Mouse (Mus musculus): ENCODE results near the gene Cdk18. TPM values are rescaled to one million over a fixed set of nuclear protein-coding genes. Genes with fewer than 3 reads are reported as not detected.

Cdk18 gene
- total and polyA plus RNA-seq, 3 experiments, result 0.02 to 0.33 TPM; not detected in 1

- DNase-seq (ENCODE audit: low spot score) (no peak), ATAC-seq (ENCODE audit: extremely low read depth, insufficient number of reproducible peaks, low FRiP score, poor library complexity, severe bottlenecking) (no peak)
- H3K4me1 ChIP-seq (ENCODE audit: insufficient read depth, low read depth, low read length), result no peaks in the 10 kb centered on the region
- no peak within 1 kb of the TSS for H3K4me3 ChIP-seq (ENCODE audit: low read depth, low read length)
- H3K36me3 ChIP-seq (replicated peaks), result no peaks in the 10 kb centered on the region
- peaks cover 40% of the 10 kb centered on the region for H3K27me3 ChIP-seq (ENCODE audit: insufficient read depth, low read length)
- TF ChIP-seq POLR2AphosphoS5 (IDR thresholded peaks at IDR 0.05; ENCODE audit: insufficient replicate concordance, low read depth, low read length) (no peak), TAL1 (conservative IDR thresholded peaks at IDR 0.05; ENCODE audit: low read depth, low read length) (no peak), GATA2 (IDR thresholded peaks at IDR 0.05; ENCODE audit: borderline replicate concordance, low read depth, low read length) (no peak)
- no peaks in the 10 kb centered on the region for H3K9me3 ChIP-seq (replicated peaks)
Observed at GRCm38 (mm10) chr1:132067261-132068255, 71.9 kb downstream of the Cdk18 start, which contains the start of gene Mfsd4a. Mfsd4a (minus strand) TSS chr1:132068062.

GRCm38 (mm10) chr1:132065475-132066172 is 73.9 kb downstream of the Cdk18 start:
- DNase-seq (ENCODE audit: low spot score), result no peak
- ATAC-seq (ENCODE audit: extremely low read depth, insufficient number of reproducible peaks, low FRiP score, poor library complexity, severe bottlenecking), result no peak
- TF ChIP-seq TAL1 (conservative IDR thresholded peaks at IDR 0.05; ENCODE audit: low read depth, low read length) (no peak), GATA1 (IDR thresholded peaks at IDR 0.05; ENCODE audit: borderline replicate concordance, low read length) (no peak), CTCF (IDR thresholded peaks at IDR 0.05; ENCODE audit: low read depth, low read length) (no peak), POLR2AphosphoS5 (IDR thresholded peaks at IDR 0.05; ENCODE audit: insufficient replicate concordance, low read depth, low read length) (no peak), GATA2 (IDR thresholded peaks at IDR 0.05; ENCODE audit: borderline replicate concordance, low read depth, low read length) (no peak)
- no peaks in the 10 kb centered on the region for H3K4me1 ChIP-seq (ENCODE audit: insufficient read depth, low read depth, low read length)
- H3K36me3 ChIP-seq (replicated peaks), result no peaks in the 10 kb centered on the region
- no peaks in the 10 kb centered on the region for H3K9me3 ChIP-seq (replicated peaks)
- H3K27me3 ChIP-seq (ENCODE audit: insufficient read depth, low read length), result peaks cover 60% of the 10 kb centered on the region
- H3K4me3 ChIP-seq (ENCODE audit: low read depth, low read length), result no peak overlapping the region

GRCm38 (mm10) chr1:132065001-132065400 is 74.5 kb downstream of the Cdk18 start:
- Histone ChIP-seq H3K27me3 (ENCODE audit: insufficient read depth, low read length) (peaks cover 66% of the 10 kb centered on the region), H3K36me3 (replicated peaks) (no peaks in the 10 kb centered on the region), H3K4me3 (ENCODE audit: low read depth, low read length) (no peak overlapping the region), H3K4me1 (ENCODE audit: insufficient read depth, low read depth, low read length) (no peaks in the 10 kb centered on the region), H3K9me3 (replicated peaks) (no peaks in the 10 kb centered on the region)
- TF ChIP-seq CTCF (IDR thresholded peaks at IDR 0.05; ENCODE audit: low read depth, low read length) (no peak), GATA2 (IDR thresholded peaks at IDR 0.05; ENCODE audit: borderline replicate concordance, low read depth, low read length) (no peak), GATA1 (IDR thresholded peaks at IDR 0.05; ENCODE audit: borderline replicate concordance, low read length) (no peak), POLR2AphosphoS5 (IDR thresholded peaks at IDR 0.05; ENCODE audit: insufficient replicate concordance, low read depth, low read length) (no peak), TAL1 (conservative IDR thresholded peaks at IDR 0.05; ENCODE audit: low read depth, low read length) (no peak)
- ATAC-seq (ENCODE audit: extremely low read depth, insufficient number of reproducible peaks, low FRiP score, poor library complexity, severe bottlenecking), result no peak
- DNase-seq (ENCODE audit: low spot score), result no peak

- no peaks in the 10 kb centered on the region for H3K4me1 ChIP-seq (ENCODE audit: insufficient read depth, low read depth, low read length)
- ATAC-seq (ENCODE audit: extremely low read depth, insufficient number of reproducible peaks, low FRiP score, poor library complexity, severe bottlenecking) (no peak), DNase-seq (ENCODE audit: low spot score) (no peak)
- H3K9me3 ChIP-seq (replicated peaks), result no peaks in the 10 kb centered on the region
- no peak for TF ChIP-seq GATA2 (IDR thresholded peaks at IDR 0.05; ENCODE audit: borderline replicate concordance, low read depth, low read length)
- TF ChIP-seq CTCF (IDR thresholded peaks at IDR 0.05; ENCODE audit: low read depth, low read length), result no peak
- no peak for TF ChIP-seq GATA1 (IDR thresholded peaks at IDR 0.05; ENCODE audit: borderline replicate concordance, low read length)
- TF ChIP-seq POLR2AphosphoS5 (IDR thresholded peaks at IDR 0.05; ENCODE audit: insufficient replicate concordance, low read depth, low read length), result no peak
- TF ChIP-seq TAL1 (conservative IDR thresholded peaks at IDR 0.05; ENCODE audit: low read depth, low read length), result no peak
- no peak overlapping the region for H3K4me3 ChIP-seq (ENCODE audit: low read depth, low read length)
- no peaks in the 10 kb centered on the region for H3K36me3 ChIP-seq (replicated peaks)
- peaks cover 76% of the 10 kb centered on the region for H3K27me3 ChIP-seq (ENCODE audit: insufficient read depth, low read length)
Observed at GRCm38 (mm10) chr1:132063096-132063495, 76.4 kb downstream of the Cdk18 start.

Other genes starting within 250 kb of the Cdk18 start
- gene Nucks1, start 229.2 kb downstream of the Cdk18 start, total RNA-seq (2014; fragmentation: Nextera tagmentation), result 376 and 404 TPM in 2 replicates
- gene Nucks1, start 229.2 kb downstream of the Cdk18 start, total RNA-seq (2017), result 405 and 507 TPM in 2 replicates
- gene Nucks1, start 229.2 kb downstream of the Cdk18 start, polyA plus RNA-seq (2012), result 35.2 and 38.1 TPM in 2 replicates
- 36.9 and 48.1 TPM in 2 replicates for gene Slc45a3, start 176.7 kb downstream of the Cdk18 start, total RNA-seq (2014; fragmentation: Nextera tagmentation)
- 51.4 and 56.6 TPM in 2 replicates for gene Slc45a3, start 176.7 kb downstream of the Cdk18 start, total RNA-seq (2017)
- 12.3 and 14.4 TPM in 2 replicates for gene Slc45a3, start 176.7 kb downstream of the Cdk18 start, polyA plus RNA-seq (2012)
- gene Elk4, start 132.1 kb downstream of the Cdk18 start, total RNA-seq (2014; fragmentation: Nextera tagmentation), result 166 and 187 TPM in 2 replicates
- 67.4 and 83.2 TPM in 2 replicates for gene Elk4, start 132.1 kb downstream of the Cdk18 start, total RNA-seq (2017)
- 4.1 and 5.1 TPM in 2 replicates for gene Elk4, start 132.1 kb downstream of the Cdk18 start, polyA plus RNA-seq (2012)
- not detected in 2 replicates for gene Mfsd4a, start 71.6 kb downstream of the Cdk18 start, total RNA-seq (2014; fragmentation: Nextera tagmentation)
- gene Mfsd4a, start 71.6 kb downstream of the Cdk18 start, total RNA-seq (2017), result 0.70 and 1.0 TPM in 2 replicates
- gene Mfsd4a, start 71.6 kb downstream of the Cdk18 start, polyA plus RNA-seq (2012), result not detected in 2 replicates
- gene Lemd1, start 51.7 kb upstream of the Cdk18 start, total RNA-seq (2014; fragmentation: Nextera tagmentation), result not detected in 2 replicates
- gene Lemd1, start 51.7 kb upstream of the Cdk18 start, total RNA-seq (2017), result 0.17 and 0.44 TPM in 2 replicates
- gene Lemd1, start 51.7 kb upstream of the Cdk18 start, polyA plus RNA-seq (2012), result not detected in 2 replicates
- not detected in 2 replicates for gene AC124108.1, start 51.8 kb upstream of the Cdk18 start, total RNA-seq (2014; fragmentation: Nextera tagmentation)
- gene AC124108.1, start 51.8 kb upstream of the Cdk18 start, total RNA-seq (2017), result under 0.01 and 0.05 TPM in 2 replicates
- gene AC124108.1, start 51.8 kb upstream of the Cdk18 start, polyA plus RNA-seq (2012), result not detected in 2 replicates
- not detected in 2 replicates for gene Gm10188, start 90.1 kb upstream of the Cdk18 start, total RNA-seq (2014; fragmentation: Nextera tagmentation)
- gene Gm10188, start 90.1 kb upstream of the Cdk18 start, total RNA-seq (2017), result 0.17 TPM in 1 of 2 replicates, not detected in the other
- gene Gm10188, start 90.1 kb upstream of the Cdk18 start, polyA plus RNA-seq (2012), result not detected in 2 replicates
- gene Klhdc8a, start 158.9 kb upstream of the Cdk18 start, total RNA-seq (2014; fragmentation: Nextera tagmentation), result not detected in 2 replicates
- 0.06 and 0.11 TPM in 2 replicates for gene Klhdc8a, start 158.9 kb upstream of the Cdk18 start, total RNA-seq (2017)
- not detected in 2 replicates for gene Klhdc8a, start 158.9 kb upstream of the Cdk18 start, polyA plus RNA-seq (2012)
- gene Nuak2, start 176.4 kb upstream of the Cdk18 start, total RNA-seq (2014; fragmentation: Nextera tagmentation), result not detected in 2 replicates
- 0.17 and 0.33 TPM in 2 replicates for gene Nuak2, start 176.4 kb upstream of the Cdk18 start, total RNA-seq (2017)
- 0.02 TPM in 1 of 2 replicates, not detected in the other for gene Nuak2, start 176.4 kb upstream of the Cdk18 start, polyA plus RNA-seq (2012)

Data from G1E (cell line).